Mouse (Mus musculus): Measurements from ENCODE around the gene Olfr350. TPM values are rescaled to one million over a fixed set of nuclear protein-coding genes. Genes with fewer than 3 reads are reported as not detected.

Olfr350 gene
- polyA plus RNA-seq (2015; fragmentation: Nextera tagmentation; extraction: Ambion mirVana), result not detected in 2 replicates

GRCm38 (mm10) chr2:36846010-36846409 lies at the start of gene Olfr350:
TSS of gene Olfr350 (plus strand) at chr2:36846310.
- ATAC-seq (ENCODE audit: insufficient read depth, low FRiP score), result no peak

GRCm38 (mm10) chr2:36816932-36817331 lies 29.2 kb upstream of the Olfr350 start, which contains the start of gene Olfr3:
TSS of gene Olfr3 (minus strand) at chr2:36817032.
- Histone ChIP-seq H3K36me3 (ENCODE audit: control insufficient read depth, insufficient read depth, low read length) (no peaks in the 10 kb centered on the region), H3K27me3 (ENCODE audit: control insufficient read depth, insufficient read depth, low read length) (no peaks in the 10 kb centered on the region), H3K4me2 (ENCODE audit: low read depth, low read length) (no peak within 1 kb of the TSS), H3K9me3 (replicated peaks; ENCODE audit: control insufficient read depth, low read length) (no peaks in the 10 kb centered on the region; the same call in 1 of the 2 replicates), H3K27ac (ENCODE audit: low read length) (no peak within 1 kb of the TSS), H3K4me1 (ENCODE audit: control insufficient read depth, insufficient read depth, low read length) (no peaks in the 10 kb centered on the region), H3K4me3 (replicated peaks; ENCODE audit: low read length) (no peak within 1 kb of the TSS), H3K9ac (ENCODE audit: low read length) (no peak within 1 kb of the TSS)
- ATAC-seq (ENCODE audit: insufficient read depth, low FRiP score), result no peak
- WGBS, result 73% methylated on average over 1 of the region's 1 CpGs

More at GRCm38 (mm10) chr2:36846010-36846409, at the start of gene Olfr350:
- Histone ChIP-seq H3K36me3 (ENCODE audit: control insufficient read depth, insufficient read depth, low read length) (no peaks in the 10 kb centered on the region), H3K4me1 (ENCODE audit: control insufficient read depth, insufficient read depth, low read length) (no peaks in the 10 kb centered on the region), H3K9ac (ENCODE audit: low read length) (no peak within 1 kb of the TSS), H3K9me3 (replicated peaks; ENCODE audit: control insufficient read depth, low read length) (no peaks in the 10 kb centered on the region), H3K27ac (ENCODE audit: low read length) (no peak within 1 kb of the TSS), H3K4me2 (ENCODE audit: low read depth, low read length) (no peak within 1 kb of the TSS), H3K27me3 (ENCODE audit: control insufficient read depth, insufficient read depth, low read length) (no peaks in the 10 kb centered on the region), H3K4me3 (replicated peaks; ENCODE audit: low read length) (no peak within 1 kb of the TSS)
- WGBS, result 75% methylated on average over 1 of the region's 1 CpGs

GRCm38 (mm10) chr2:36862560-36862959 lies 16.4 kb downstream of the Olfr350 start, which contains the start of gene Olfr351:
TSS of gene Olfr351 (minus strand) at chr2:36862660.
- Histone ChIP-seq H3K4me2 (ENCODE audit: low read depth, low read length) (no peak within 1 kb of the TSS), H3K4me1 (ENCODE audit: control insufficient read depth, insufficient read depth, low read length) (no peaks in the 10 kb centered on the region), H3K27me3 (ENCODE audit: control insufficient read depth, insufficient read depth, low read length) (no peaks in the 10 kb centered on the region), H3K9ac (ENCODE audit: low read length) (no peak within 1 kb of the TSS), H3K27ac (ENCODE audit: low read length) (no peak within 1 kb of the TSS), H3K9me3 (replicated peaks; ENCODE audit: control insufficient read depth, low read length) (no peaks in the 10 kb centered on the region), H3K36me3 (ENCODE audit: control insufficient read depth, insufficient read depth, low read length) (no peaks in the 10 kb centered on the region), H3K4me3 (replicated peaks; ENCODE audit: low read length) (no peak within 1 kb of the TSS)
- 77% methylated on average over 1 of the region's 1 CpGs for WGBS
- ATAC-seq (ENCODE audit: insufficient read depth, low FRiP score), result no peak

- H3K9me3 ChIP-seq (replicated peaks; ENCODE audit: control insufficient read depth, low read length), result no peaks in the 10 kb centered on the region
- 80% methylated on average over 1 of the region's 1 CpGs for WGBS
- H3K36me3 ChIP-seq (ENCODE audit: control insufficient read depth, insufficient read depth, low read length), result no peaks in the 10 kb centered on the region
- no peak within 1 kb of the TSS for H3K4me3 ChIP-seq (replicated peaks; ENCODE audit: low read length)
- no peak within 1 kb of the TSS for H3K27ac ChIP-seq (ENCODE audit: low read length)
- H3K4me1 ChIP-seq (ENCODE audit: control insufficient read depth, insufficient read depth, low read length), result no peaks in the 10 kb centered on the region
- no peak for ATAC-seq (ENCODE audit: insufficient read depth, low FRiP score)
- H3K4me2 ChIP-seq (ENCODE audit: low read depth, low read length), result no peak within 1 kb of the TSS
- H3K27me3 ChIP-seq (ENCODE audit: control insufficient read depth, insufficient read depth, low read length), result no peaks in the 10 kb centered on the region
- no peak within 1 kb of the TSS for H3K9ac ChIP-seq (ENCODE audit: low read length)
Observed at GRCm38 (mm10) chr2:36868160-36868559, 22.1 kb downstream of the Olfr350 start, which contains the start of gene Olfr352. TSS of gene Olfr352 (plus strand) at chr2:36868460.

GRCm38 (mm10) chr2:36892836-36893235 lies 46.7 kb downstream of the Olfr350 start, which contains the start of gene Olfr353:
TSS of gene Olfr353 (minus strand) at chr2:36892936.
- no peaks in the 10 kb centered on the region for H3K4me1 ChIP-seq (ENCODE audit: control insufficient read depth, insufficient read depth, low read length)
- H3K4me2 ChIP-seq (ENCODE audit: low read depth, low read length), result no peak within 1 kb of the TSS
- H3K36me3 ChIP-seq (ENCODE audit: control insufficient read depth, insufficient read depth, low read length), result no peaks in the 10 kb centered on the region
- H3K9ac ChIP-seq (ENCODE audit: low read length), result no peak within 1 kb of the TSS
- H3K27ac ChIP-seq (ENCODE audit: low read length), result no peak within 1 kb of the TSS
- H3K27me3 ChIP-seq (ENCODE audit: control insufficient read depth, insufficient read depth, low read length), result no peaks in the 10 kb centered on the region
- ATAC-seq (ENCODE audit: insufficient read depth, low FRiP score), result no peak
- no peak within 1 kb of the TSS for H3K4me3 ChIP-seq (replicated peaks; ENCODE audit: low read length)
- H3K9me3 ChIP-seq (replicated peaks; ENCODE audit: control insufficient read depth, low read length), result no peaks in the 10 kb centered on the region; the same call in 1 of the 2 replicates

GRCm38 (mm10) chr2:36897114-36897513 lies 51.0 kb downstream of the Olfr350 start:
- no peaks in the 10 kb centered on the region; the same call in 1 of the 2 replicates for H3K9me3 ChIP-seq (replicated peaks; ENCODE audit: control insufficient read depth, low read length)
- no peaks in the 10 kb centered on the region for H3K36me3 ChIP-seq (ENCODE audit: control insufficient read depth, insufficient read depth, low read length)
- H3K4me1 ChIP-seq (ENCODE audit: control insufficient read depth, insufficient read depth, low read length), result no peaks in the 10 kb centered on the region
- H3K4me2 ChIP-seq (ENCODE audit: low read depth, low read length), result no peak overlapping the region
- H3K4me3 ChIP-seq (replicated peaks; ENCODE audit: low read length), result no peak overlapping the region
- H3K27ac ChIP-seq (ENCODE audit: low read length), result no peak overlapping the region
- H3K27me3 ChIP-seq (ENCODE audit: control insufficient read depth, insufficient read depth, low read length), result no peaks in the 10 kb centered on the region
- H3K9ac ChIP-seq (ENCODE audit: low read length), result no peak overlapping the region
- no peak; the same call in 1 of the 2 replicates for ATAC-seq (ENCODE audit: insufficient read depth, low FRiP score)

Other genes with a start within 250 kb of the Olfr350 start
- not detected in 2 replicates for gene Olfr345, start 206.3 kb upstream of the Olfr350 start, polyA plus RNA-seq (2015; fragmentation: Nextera tagmentation; extraction: Ambion mirVana)
- not detected in 2 replicates for gene Olfr346, start 160.5 kb upstream of the Olfr350 start, polyA plus RNA-seq (2015; fragmentation: Nextera tagmentation; extraction: Ambion mirVana)
- not detected in 2 replicates for gene Olfr347, start 114.4 kb upstream of the Olfr350 start, polyA plus RNA-seq (2015; fragmentation: Nextera tagmentation; extraction: Ambion mirVana)
- not detected in 2 replicates for gene Olfr348, start 62.0 kb upstream of the Olfr350 start, polyA plus RNA-seq (2015; fragmentation: Nextera tagmentation; extraction: Ambion mirVana)
- not detected in 2 replicates for gene Olfr50, start 55.8 kb upstream of the Olfr350 start, polyA plus RNA-seq (2015; fragmentation: Nextera tagmentation; extraction: Ambion mirVana)
- not detected in 2 replicates for gene Olfr3, start 29.3 kb upstream of the Olfr350 start, polyA plus RNA-seq (2015; fragmentation: Nextera tagmentation; extraction: Ambion mirVana)
- gene Olfr351, start 16.4 kb downstream of the Olfr350 start, polyA plus RNA-seq (2015; fragmentation: Nextera tagmentation; extraction: Ambion mirVana), result not detected in 2 replicates
- gene Olfr352, start 22.1 kb downstream of the Olfr350 start, polyA plus RNA-seq (2015; fragmentation: Nextera tagmentation; extraction: Ambion mirVana), result not detected in 2 replicates
- gene Olfr353, start 46.6 kb downstream of the Olfr350 start, polyA plus RNA-seq (2015; fragmentation: Nextera tagmentation; extraction: Ambion mirVana), result not detected in 2 replicates
- not detected in 2 replicates for gene Olfr354, start 59.4 kb downstream of the Olfr350 start, polyA plus RNA-seq (2015; fragmentation: Nextera tagmentation; extraction: Ambion mirVana)
- gene Olfr355, start 82.6 kb downstream of the Olfr350 start, polyA plus RNA-seq (2015; fragmentation: Nextera tagmentation; extraction: Ambion mirVana), result not detected in 2 replicates
- not detected in 2 replicates for gene Olfr356, start 90.8 kb downstream of the Olfr350 start, polyA plus RNA-seq (2015; fragmentation: Nextera tagmentation; extraction: Ambion mirVana)
- gene Olfr357, start 147.5 kb downstream of the Olfr350 start, polyA plus RNA-seq (2015; fragmentation: Nextera tagmentation; extraction: Ambion mirVana), result not detected in 2 replicates
- not detected in 2 replicates for gene Olfr358, start 163.0 kb downstream of the Olfr350 start, polyA plus RNA-seq (2015; fragmentation: Nextera tagmentation; extraction: Ambion mirVana)
- not detected in 2 replicates for gene Olfr360, start 219.4 kb downstream of the Olfr350 start, polyA plus RNA-seq (2015; fragmentation: Nextera tagmentation; extraction: Ambion mirVana)
- not detected in 2 replicates for gene Olfr361, start 243.0 kb downstream of the Olfr350 start, polyA plus RNA-seq (2015; fragmentation: Nextera tagmentation; extraction: Ambion mirVana)

All from stomach, embryonic 16.5 days (tissue).